Mouse (Mus musculus): ENCODE measurements around the gene Scn4b. TPM values are rescaled to one million over a fixed set of nuclear protein-coding genes. Genes with fewer than 3 reads are reported as not detected.
A peak's percentile ranks its signal among the peaks of the same experiment; 100 is the strongest.

Scn4b gene
- 0.15 and 0.37 TPM in 2 replicates for polyA plus RNA-seq (2015; fragmentation: Nextera tagmentation; extraction: Ambion mirVana)

- Histone ChIP-seq H3K4me1 (ENCODE audit: control insufficient read depth, low read depth, low read length) (no peaks in the 10 kb centered on the region; the same call in none of the 2 replicates), H3K27ac (ENCODE audit: low read length) (0 out of 2 replicates have a peak within 1 kb of the TSS, but pooled peaks have one; percentile 8), H3K27me3 (ENCODE audit: control insufficient read depth, insufficient read depth, low read depth, low read length) (peaks cover 48% of the 10 kb centered on the region), H3K4me3 (ENCODE audit: low read depth, low read length) (peak within 1 kb of the TSS; percentile 53), H3K9ac (ENCODE audit: low read depth, low read length) (no peak within 1 kb of the TSS), H3K4me2 (ENCODE audit: low read depth, low read length) (peak within 1 kb of the TSS; percentile 42), H3K36me3 (ENCODE audit: control insufficient read depth, insufficient read depth) (no peaks in the 10 kb centered on the region), H3K9me3 (replicated peaks; ENCODE audit: control insufficient read depth, low read length) (no peaks in the 10 kb centered on the region)
- under 1% methylated on average over 69 of the region's 76 CpGs for WGBS (ENCODE audit: insufficient replicate concordance)
- no peak for ATAC-seq (ENCODE audit: low read depth)
Observed at GRCm38 (mm10) chr9:45138191-45139032, at the start of gene Scn4b. Gene Scn4b (plus strand): TSS chr9:45138395.

GRCm38 (mm10) chr9:45090811-45091210 is 47.4 kb upstream of the Scn4b start:
- no peaks in the 10 kb centered on the region for H3K9me3 ChIP-seq (replicated peaks; ENCODE audit: control insufficient read depth, low read length)
- WGBS (ENCODE audit: insufficient replicate concordance), result 56% methylated on average over 3 of the region's 3 CpGs
- H3K36me3 ChIP-seq (ENCODE audit: control insufficient read depth, insufficient read depth), result no peaks in the 10 kb centered on the region
- H3K4me2 ChIP-seq (ENCODE audit: low read depth, low read length), result no peak overlapping the region
- no peak for ATAC-seq (ENCODE audit: low read depth)
- no peak overlapping the region for H3K4me3 ChIP-seq (ENCODE audit: low read depth, low read length)
- H3K27ac ChIP-seq (ENCODE audit: low read length), result no peak overlapping the region
- no peaks in the 10 kb centered on the region for H3K4me1 ChIP-seq (ENCODE audit: control insufficient read depth, low read depth, low read length)
- H3K9ac ChIP-seq (ENCODE audit: low read depth, low read length), result no peak overlapping the region
- no peaks in the 10 kb centered on the region for H3K27me3 ChIP-seq (ENCODE audit: control insufficient read depth, insufficient read depth, low read depth, low read length)

GRCm38 (mm10) chr9:45092641-45093040 is 45.6 kb upstream of the Scn4b start:
- no peak overlapping the region for H3K4me3 ChIP-seq (ENCODE audit: low read depth, low read length)
- no peak overlapping the region for H3K9ac ChIP-seq (ENCODE audit: low read depth, low read length)
- H3K27me3 ChIP-seq (ENCODE audit: control insufficient read depth, insufficient read depth, low read depth, low read length), result no peaks in the 10 kb centered on the region
- H3K9me3 ChIP-seq (replicated peaks; ENCODE audit: control insufficient read depth, low read length), result no peaks in the 10 kb centered on the region
- H3K4me1 ChIP-seq (ENCODE audit: control insufficient read depth, low read depth, low read length), result no peaks in the 10 kb centered on the region
- H3K4me2 ChIP-seq (ENCODE audit: low read depth, low read length), result no peak overlapping the region
- H3K27ac ChIP-seq (ENCODE audit: low read length), result no peak overlapping the region
- H3K36me3 ChIP-seq (ENCODE audit: control insufficient read depth, insufficient read depth), result no peaks in the 10 kb centered on the region
- WGBS (ENCODE audit: insufficient replicate concordance), result 35% methylated on average over 4 of the region's 4 CpGs
- no peak for ATAC-seq (ENCODE audit: low read depth)

- Histone ChIP-seq H3K27me3 (ENCODE audit: control insufficient read depth, insufficient read depth, low read depth, low read length) (no peaks in the 10 kb centered on the region), H3K27ac (ENCODE audit: low read length) (no peak overlapping the region), H3K9ac (ENCODE audit: low read depth, low read length) (no peak overlapping the region), H3K36me3 (ENCODE audit: control insufficient read depth, insufficient read depth) (no peaks in the 10 kb centered on the region), H3K9me3 (replicated peaks; ENCODE audit: control insufficient read depth, low read length) (no peaks in the 10 kb centered on the region), H3K4me2 (ENCODE audit: low read depth, low read length) (no peak overlapping the region), H3K4me3 (ENCODE audit: low read depth, low read length) (no peak overlapping the region), H3K4me1 (ENCODE audit: control insufficient read depth, low read depth, low read length) (no peaks in the 10 kb centered on the region)
- no peak for ATAC-seq (ENCODE audit: low read depth)
- WGBS (ENCODE audit: insufficient replicate concordance), result 50% methylated on average over 6 of the region's 6 CpGs
Observed at GRCm38 (mm10) chr9:45095149-45095937, 42.9 kb upstream of the Scn4b start.

- no peaks in the 10 kb centered on the region for H3K4me1 ChIP-seq (ENCODE audit: control insufficient read depth, low read depth, low read length)
- no peak overlapping the region for H3K4me2 ChIP-seq (ENCODE audit: low read depth, low read length)
- H3K4me3 ChIP-seq (ENCODE audit: low read depth, low read length), result no peak overlapping the region
- H3K36me3 ChIP-seq (ENCODE audit: control insufficient read depth, insufficient read depth), result no peaks in the 10 kb centered on the region
- no peak for ATAC-seq (ENCODE audit: low read depth)
- H3K27me3 ChIP-seq (ENCODE audit: control insufficient read depth, insufficient read depth, low read depth, low read length), result no peaks in the 10 kb centered on the region
- H3K9me3 ChIP-seq (replicated peaks; ENCODE audit: control insufficient read depth, low read length), result no peaks in the 10 kb centered on the region
- H3K27ac ChIP-seq (ENCODE audit: low read length), result no peak overlapping the region
- WGBS (ENCODE audit: insufficient replicate concordance), result 64% methylated on average over 5 of the region's 5 CpGs
- H3K9ac ChIP-seq (ENCODE audit: low read depth, low read length), result no peak overlapping the region
Observed at GRCm38 (mm10) chr9:45097877-45098276, 40.3 kb upstream of the Scn4b start.

- H3K4me2 ChIP-seq (ENCODE audit: low read depth, low read length), result no peak overlapping the region
- 9% methylated on average over 3 of the region's 3 CpGs for WGBS (ENCODE audit: insufficient replicate concordance)
- H3K9me3 ChIP-seq (replicated peaks; ENCODE audit: control insufficient read depth, low read length), result no peaks in the 10 kb centered on the region
- no peaks in the 10 kb centered on the region for H3K4me1 ChIP-seq (ENCODE audit: control insufficient read depth, low read depth, low read length)
- no peaks in the 10 kb centered on the region for H3K27me3 ChIP-seq (ENCODE audit: control insufficient read depth, insufficient read depth, low read depth, low read length)
- ATAC-seq (ENCODE audit: low read depth), result no peak
- H3K9ac ChIP-seq (ENCODE audit: low read depth, low read length), result no peak overlapping the region
- no peak overlapping the region for H3K4me3 ChIP-seq (ENCODE audit: low read depth, low read length)
- no peaks in the 10 kb centered on the region for H3K36me3 ChIP-seq (ENCODE audit: control insufficient read depth, insufficient read depth)
- no peak overlapping the region for H3K27ac ChIP-seq (ENCODE audit: low read length)
Observed at GRCm38 (mm10) chr9:45098426-45098825, 39.8 kb upstream of the Scn4b start.

GRCm38 (mm10) chr9:45102528-45102927 is 35.7 kb upstream of the Scn4b start:
- no peaks in the 10 kb centered on the region for H3K9me3 ChIP-seq (replicated peaks; ENCODE audit: control insufficient read depth, low read length)
- WGBS (ENCODE audit: insufficient replicate concordance), result 65% methylated on average over 1 of the region's 1 CpGs
- no peak for ATAC-seq (ENCODE audit: low read depth)

GRCm38 (mm10) chr9:45103211-45103979 is 34.8 kb upstream of the Scn4b start:
- Histone ChIP-seq H3K4me2 (ENCODE audit: low read depth, low read length) (no peak overlapping the region), H3K4me1 (ENCODE audit: control insufficient read depth, low read depth, low read length) (no peaks in the 10 kb centered on the region), H3K27me3 (ENCODE audit: control insufficient read depth, insufficient read depth, low read depth, low read length) (no peaks in the 10 kb centered on the region), H3K4me3 (ENCODE audit: low read depth, low read length) (no peak overlapping the region), H3K36me3 (ENCODE audit: control insufficient read depth, insufficient read depth) (no peaks in the 10 kb centered on the region), H3K9me3 (replicated peaks; ENCODE audit: control insufficient read depth, low read length) (no peaks in the 10 kb centered on the region), H3K9ac (ENCODE audit: low read depth, low read length) (no peak overlapping the region), H3K27ac (ENCODE audit: low read length) (no peak overlapping the region)
- no peak for ATAC-seq (ENCODE audit: low read depth)
- 39% methylated on average over 11 of the region's 11 CpGs for WGBS (ENCODE audit: insufficient replicate concordance)

More at GRCm38 (mm10) chr9:45102528-45102927, 35.7 kb upstream of the Scn4b start:
- no peak overlapping the region for H3K4me3 ChIP-seq (ENCODE audit: low read depth, low read length)
- H3K27ac ChIP-seq (ENCODE audit: low read length), result no peak overlapping the region
- no peaks in the 10 kb centered on the region for H3K4me1 ChIP-seq (ENCODE audit: control insufficient read depth, low read depth, low read length)
- H3K4me2 ChIP-seq (ENCODE audit: low read depth, low read length), result no peak overlapping the region
- H3K36me3 ChIP-seq (ENCODE audit: control insufficient read depth, insufficient read depth), result no peaks in the 10 kb centered on the region
- H3K9ac ChIP-seq (ENCODE audit: low read depth, low read length), result no peak overlapping the region
- no peaks in the 10 kb centered on the region for H3K27me3 ChIP-seq (ENCODE audit: control insufficient read depth, insufficient read depth, low read depth, low read length)

Measured in liver, embryonic 16.5 days (tissue).